Comparison of ENCODE assay signal across 23 mouse cellular contexts in genomic region chr8:118357596-118357995, GRCm38 (mm10).
"Had no signal": no experiment of that assay in that cellular context is flagged by ENCODE, and none has a peak within 500 bp of the region (broad histone marks: within the 10 kb centered on the region; RNA-seq: fewer than 3 reads in every experiment).

No protein-coding gene starts in this region.

- H3K9me3 ChIP-seq: limb, embryonic 10.5 days; limb, embryonic 13.5 days; liver, embryonic 12.5 days; lung, embryonic 15.5 days; midbrain, embryonic 12.5 days; midbrain, embryonic 15.5 days; neural tube, embryonic 12.5 days; neural tube, embryonic 15.5 days; stomach, embryonic 15.5 days had no signal

- H3K9ac ChIP-seq: limb, embryonic 13.5 days; liver, embryonic 12.5 days; liver, embryonic 15.5 days; lung, embryonic 15.5 days; midbrain, embryonic 12.5 days; midbrain, embryonic 15.5 days; neural tube, embryonic 12.5 days; neural tube, embryonic 15.5 days; stomach, embryonic 15.5 days had no signal

- DNase-seq: kidney, adult 18-20 months; kidney, adult 9 months; kidney, postnatal 14 days; kidney, postnatal 4 days; liver; lung, adult 18-20 months; lung, postnatal 10 days; lung, postnatal 36 days; spleen, adult 18-20 months; thymus, adult 18-20 months; thymus, postnatal 36 days had no signal

- H3K4me3 ChIP-seq: left cerebral cortex, adult 2 months; limb, embryonic 10.5 days; limb, embryonic 13.5 days; liver, embryonic 12.5 days; liver, embryonic 15.5 days; lung, embryonic 15.5 days; midbrain, embryonic 12.5 days; midbrain, embryonic 15.5 days; neural tube, embryonic 12.5 days; neural tube, embryonic 15.5 days; stomach, embryonic 15.5 days had no signal

- H3K4me2 ChIP-seq: limb, embryonic 13.5 days; liver, embryonic 12.5 days; liver, embryonic 15.5 days; lung, embryonic 15.5 days; midbrain, embryonic 12.5 days; midbrain, embryonic 15.5 days; neural tube, embryonic 12.5 days; neural tube, embryonic 15.5 days; stomach, embryonic 15.5 days had no signal

- H3K36me3 ChIP-seq: limb, embryonic 10.5 days; limb, embryonic 13.5 days; liver, embryonic 12.5 days; liver, embryonic 15.5 days; lung, embryonic 15.5 days; midbrain, embryonic 12.5 days; midbrain, embryonic 15.5 days; neural tube, embryonic 12.5 days; neural tube, embryonic 15.5 days; stomach, embryonic 15.5 days had no signal

- H3K4me1 ChIP-seq: limb, embryonic 13.5 days; liver, embryonic 12.5 days; liver, embryonic 15.5 days; lung, embryonic 15.5 days; midbrain, embryonic 12.5 days; midbrain, embryonic 15.5 days; neural tube, embryonic 12.5 days; stomach, embryonic 15.5 days had no signal

- ATAC-seq: intestine, embryonic 16.5 days; liver, embryonic 12.5 days; midbrain, embryonic 15.5 days had no signal

- H3K27ac ChIP-seq: left cerebral cortex, adult 2 months; limb, embryonic 10.5 days; limb, embryonic 13.5 days; liver, embryonic 12.5 days; liver, embryonic 15.5 days; lung, embryonic 15.5 days; midbrain, embryonic 12.5 days; midbrain, embryonic 15.5 days; neural tube, embryonic 12.5 days; neural tube, embryonic 15.5 days; stomach, embryonic 15.5 days had no signal

- H3K27me3 ChIP-seq: limb, embryonic 13.5 days; liver, embryonic 12.5 days; liver, embryonic 15.5 days; lung, embryonic 15.5 days; midbrain, embryonic 12.5 days; midbrain, embryonic 15.5 days; neural tube, embryonic 12.5 days; neural tube, embryonic 15.5 days; stomach, embryonic 15.5 days had no signal
